Mouse (Mus musculus): Measurements from ENCODE around the gene H3f3b.

The H3f3b gene

GRCm38 (mm10) chr11:116050196-116050595 is 22.4 kb upstream of the H3f3b start:
- no peak for ATAC-seq (ENCODE audit: insufficient number of reproducible peaks, low FRiP score, low TSS enrichment)

DNA sequence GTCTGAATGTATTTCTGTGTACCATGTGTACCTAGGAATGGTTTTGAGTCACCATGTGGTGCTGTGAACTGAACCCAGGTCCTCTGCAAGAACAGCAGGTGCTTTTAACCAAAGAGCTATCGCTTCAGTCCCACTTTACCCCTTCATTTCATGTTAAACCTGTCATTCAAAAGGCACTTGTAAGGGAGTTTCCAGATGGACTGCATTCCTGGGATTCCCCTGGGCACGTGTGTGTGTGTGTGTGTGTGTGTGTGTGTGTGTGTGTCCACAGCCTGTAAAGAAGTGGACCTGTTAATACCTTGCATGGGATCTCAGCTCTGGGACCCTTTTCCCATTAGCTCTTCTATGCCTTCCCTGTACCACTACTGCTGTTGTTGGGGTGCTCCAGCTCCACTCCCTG is 21.8 kb upstream of the H3f3b start:
- ATAC-seq (ENCODE audit: insufficient number of reproducible peaks, low FRiP score, low TSS enrichment), result no peak

- no peak for ATAC-seq (ENCODE audit: insufficient number of reproducible peaks, low FRiP score, low TSS enrichment)
Measured at GRCm38 (mm10) chr11:116045173-116045572, 17.4 kb upstream of the H3f3b start.

GRCm38 (mm10) chr11:116043286-116043685 is 15.5 kb upstream of the H3f3b start:
- no peak for ATAC-seq (ENCODE audit: insufficient number of reproducible peaks, low FRiP score, low TSS enrichment)

- no peak for ATAC-seq (ENCODE audit: insufficient number of reproducible peaks, low FRiP score, low TSS enrichment)
Measured at GRCm38 (mm10) chr11:116042372-116043138, 14.8 kb upstream of the H3f3b start.

- ATAC-seq (ENCODE audit: insufficient number of reproducible peaks, low FRiP score, low TSS enrichment), result no peak
Measured at GRCm38 (mm10) chr11:116041833-116042232, 14.1 kb upstream of the H3f3b start.

- ATAC-seq (ENCODE audit: insufficient number of reproducible peaks, low FRiP score, low TSS enrichment), result no peak
Measured at GRCm38 (mm10) chr11:116040593-116040992, 12.8 kb upstream of the H3f3b start.

- no peak for ATAC-seq (ENCODE audit: insufficient number of reproducible peaks, low FRiP score, low TSS enrichment)
Measured at GRCm38 (mm10) chr11:116037826-116038225, 10.1 kb upstream of the H3f3b start.

GRCm38 (mm10) chr11:116036671-116037070 is 8.9 kb upstream of the H3f3b start:
- ATAC-seq (ENCODE audit: insufficient number of reproducible peaks, low FRiP score, low TSS enrichment), result no peak

DNA sequence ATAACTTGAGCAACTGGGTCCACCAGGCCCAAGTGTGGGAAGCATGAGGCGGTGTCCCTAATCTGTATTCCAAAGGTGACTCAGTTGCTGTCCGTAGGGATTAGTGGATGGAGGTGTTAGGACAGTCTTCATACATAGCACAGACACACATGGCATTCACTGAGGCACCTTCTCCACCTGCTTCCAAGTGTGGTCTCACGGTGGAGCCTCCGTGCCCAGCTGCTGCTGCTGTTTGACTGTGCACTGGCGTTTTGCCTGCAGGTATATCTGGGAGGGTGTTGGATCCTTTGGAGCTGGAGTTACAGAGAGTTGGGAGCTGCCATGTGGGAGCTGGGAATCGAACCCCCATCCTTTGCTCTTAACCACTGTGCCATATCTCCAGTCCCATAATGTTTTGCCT is 6.8 kb upstream of the H3f3b start:
- ATAC-seq (ENCODE audit: insufficient number of reproducible peaks, low FRiP score, low TSS enrichment), result no peak

DNA sequence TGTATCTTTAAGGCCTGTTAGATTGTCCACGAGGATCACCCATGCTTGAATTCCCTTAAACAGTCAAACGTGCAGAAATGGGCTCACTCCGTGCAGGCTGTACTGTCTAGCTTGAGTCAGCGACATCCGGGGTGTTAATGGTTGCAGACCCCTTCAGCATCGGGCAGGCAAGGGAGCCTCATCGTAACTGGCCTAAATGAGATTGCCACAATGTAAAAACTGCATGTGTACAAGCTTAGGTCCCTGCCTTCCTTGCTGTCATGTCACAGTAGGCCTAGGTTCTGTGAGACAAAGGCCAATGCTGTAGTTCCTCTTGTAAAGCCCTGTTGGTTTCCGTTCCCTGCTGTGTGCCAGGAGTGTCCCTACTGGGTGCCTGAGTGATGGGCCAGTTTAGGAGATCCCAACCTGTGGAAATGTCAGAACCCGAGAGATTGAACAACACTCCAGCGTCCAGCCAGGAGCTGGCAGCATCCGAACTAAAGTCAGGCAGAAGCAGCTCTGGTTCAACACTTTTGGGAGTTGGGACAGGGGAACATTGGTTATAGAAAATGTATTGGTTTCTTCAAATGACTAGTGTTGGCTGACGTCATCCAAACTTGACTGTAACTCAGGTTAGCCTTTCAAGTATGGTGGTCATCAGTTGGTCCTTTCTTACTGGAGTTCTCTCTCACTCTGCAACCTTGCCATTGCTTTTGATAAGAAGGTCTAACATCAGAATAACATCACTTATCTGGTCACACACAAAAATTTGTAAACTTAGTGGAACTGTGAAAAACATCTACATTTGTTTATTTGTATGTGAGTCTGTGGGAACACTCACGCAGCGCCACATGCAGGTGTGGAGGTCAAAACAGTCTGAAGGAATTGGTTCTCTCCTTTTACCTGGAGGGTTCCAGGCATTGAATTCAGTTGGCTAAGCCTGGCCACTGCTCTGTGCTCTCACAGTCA is 3.4 kb upstream of the H3f3b start:
- ATAC-seq (ENCODE audit: insufficient number of reproducible peaks, low FRiP score, low TSS enrichment), result no peak

DNA sequence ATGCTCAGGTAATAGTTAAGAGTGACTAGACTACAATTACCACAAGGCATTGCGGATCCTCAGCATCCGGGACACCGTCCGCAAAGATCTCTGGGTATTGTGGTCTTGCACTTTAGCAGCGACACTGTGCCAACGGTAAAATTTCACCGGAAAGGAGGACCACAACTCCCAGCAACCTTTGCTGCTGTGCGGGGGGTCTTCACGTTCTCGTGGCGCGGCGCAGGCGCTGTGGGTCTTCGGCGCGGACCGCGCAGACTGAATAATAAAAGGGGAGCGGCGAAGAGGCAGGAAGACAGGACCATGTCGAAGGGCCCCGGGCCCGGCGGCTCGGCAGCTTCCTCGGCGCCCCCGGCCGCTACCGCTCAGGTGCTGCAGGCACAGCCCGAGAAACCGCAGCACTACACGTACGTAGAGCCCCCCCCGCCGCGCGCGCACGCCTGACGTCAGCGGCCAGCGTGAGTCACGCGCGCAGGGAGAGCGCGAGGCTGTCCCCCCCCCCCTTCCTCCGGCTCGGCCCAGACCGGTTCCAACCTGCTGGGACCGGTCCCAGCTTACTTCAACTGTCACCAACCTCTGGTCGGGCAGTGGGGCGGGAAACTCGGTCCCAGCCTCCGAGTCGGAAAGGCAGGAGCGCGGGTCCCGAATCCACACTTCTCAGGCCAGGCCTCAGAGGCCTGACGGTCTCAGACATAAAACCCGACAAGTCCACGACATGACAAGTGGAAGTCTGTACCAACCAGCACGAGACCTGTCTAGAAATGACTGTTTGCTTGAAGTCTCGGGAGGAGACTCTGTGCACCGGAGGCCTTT is 2.5 kb upstream of the H3f3b start, which contains the start of gene Unk:
Unk (plus strand) TSS at position 235 of the 810 bp plus-strand sequence.
- ATAC-seq (ENCODE audit: insufficient number of reproducible peaks, low FRiP score, low TSS enrichment), result peak; percentile 92

DNA sequence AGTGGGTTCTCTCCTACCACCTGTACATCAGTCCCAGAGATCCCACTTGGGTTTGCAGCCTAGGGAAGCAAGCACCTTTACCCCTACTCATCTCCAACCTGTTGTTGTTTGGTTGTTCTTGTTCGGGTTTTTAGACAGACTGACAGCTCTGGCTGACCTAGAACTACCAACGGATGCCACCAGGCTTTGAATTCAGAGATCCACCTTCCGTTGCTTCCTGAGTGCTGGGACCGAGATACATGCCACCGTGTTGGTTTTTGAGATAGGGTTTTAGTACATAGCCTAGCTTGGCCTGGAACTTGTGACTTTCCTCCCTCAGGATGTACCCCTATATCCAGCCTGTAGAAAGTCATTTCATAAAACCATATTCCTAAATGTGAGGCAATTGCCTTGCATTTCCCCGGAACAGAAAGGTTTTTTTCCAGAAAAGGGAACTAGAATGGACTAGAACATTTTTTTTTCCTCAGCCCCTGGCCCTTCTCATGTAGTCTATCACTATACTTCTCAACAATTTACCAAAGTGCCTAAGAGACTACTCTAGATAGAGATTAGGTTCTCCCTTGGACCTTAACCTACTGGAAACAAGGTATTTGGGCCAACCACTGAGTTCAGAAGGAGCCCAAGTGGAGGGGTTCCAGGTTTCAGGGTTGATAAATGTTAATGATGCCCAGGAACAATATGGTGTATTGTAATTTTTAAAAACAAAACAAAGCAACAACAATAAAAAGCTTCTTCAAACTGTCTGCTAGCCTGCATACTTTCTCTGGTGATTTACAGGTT is 1.5 kb upstream of the H3f3b start:
- no peak for ATAC-seq (ENCODE audit: insufficient number of reproducible peaks, low FRiP score, low TSS enrichment)

DNA sequence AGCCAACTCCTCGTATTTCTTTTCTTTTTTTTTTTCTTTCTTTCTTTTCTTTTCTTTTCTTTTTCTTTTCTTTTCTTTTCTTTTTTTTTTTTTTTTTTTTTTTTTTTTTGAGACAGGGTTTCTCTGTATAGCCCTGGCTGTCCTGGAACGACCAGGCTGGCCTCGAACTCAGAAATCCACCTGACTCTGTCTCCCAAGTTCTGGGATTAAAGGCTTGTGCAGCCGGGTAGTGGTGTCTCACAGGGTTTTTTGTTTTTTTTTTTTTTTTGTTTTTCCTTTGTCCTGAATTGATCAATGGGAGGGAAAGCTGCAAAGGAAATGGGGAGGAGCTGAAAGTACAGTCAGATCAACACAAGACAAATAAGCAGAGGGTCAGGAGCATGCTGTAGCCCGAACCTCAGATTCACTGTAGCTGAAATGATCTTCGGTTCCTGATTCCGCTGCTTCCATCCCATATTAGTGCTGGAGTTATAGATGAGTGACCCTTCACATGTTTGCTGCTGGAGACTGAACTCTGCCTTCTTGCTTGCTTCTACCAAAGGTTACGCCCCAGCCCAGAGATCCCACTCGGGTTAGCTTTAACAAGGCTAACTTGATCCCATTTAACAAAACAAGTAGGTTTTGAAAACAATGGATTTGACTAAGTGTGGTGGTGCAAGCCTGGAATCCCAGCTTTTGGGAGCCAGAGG is 559 bp upstream of the H3f3b start:
- ATAC-seq (ENCODE audit: insufficient number of reproducible peaks, low FRiP score, low TSS enrichment), result no peak

GRCm38 (mm10) chr11:116025056-116025845 is 2.5 kb downstream of the H3f3b start:
- no peak for ATAC-seq (ENCODE audit: insufficient number of reproducible peaks, low FRiP score, low TSS enrichment)

DNA sequence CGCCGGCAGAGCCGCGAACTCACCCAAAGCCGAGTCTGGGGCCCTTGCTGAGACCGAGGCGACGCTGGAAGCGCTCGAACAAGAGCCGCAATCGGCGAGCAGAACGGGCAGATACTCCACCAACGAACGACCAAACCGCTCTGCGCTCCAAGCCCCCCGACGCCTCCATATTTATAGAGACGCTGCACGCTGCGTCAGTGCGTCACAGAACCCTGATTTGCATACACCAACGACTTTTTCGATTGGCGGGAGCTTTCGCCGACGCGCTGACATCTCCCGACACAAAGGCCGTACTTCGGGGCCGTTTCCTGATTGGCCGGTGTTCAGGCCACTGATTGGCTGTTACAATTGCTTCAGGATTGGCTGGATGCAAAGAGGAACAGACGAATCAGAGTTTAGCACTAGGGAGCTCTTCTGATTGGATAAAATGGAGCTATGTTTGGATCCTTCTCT is 3.4 kb downstream of the H3f3b start:
- peak; percentile 96 for ATAC-seq (ENCODE audit: insufficient number of reproducible peaks, low FRiP score, low TSS enrichment)

GRCm38 (mm10) chr11:116023771-116024355 is 3.9 kb downstream of the H3f3b start:
- peak; percentile 43; the same call in 1 of the 2 replicates for ATAC-seq (ENCODE audit: insufficient number of reproducible peaks, low FRiP score, low TSS enrichment)
